Mouse (Mus musculus): ENCODE results near the gene Abtb2. TPM values are rescaled to one million over a fixed set of nuclear protein-coding genes. Genes with fewer than 3 reads are reported as not detected.

Abtb2 gene
- total RNA-seq, 2 experiments from 2014 or later, result 1.7 to 2.0 TPM

DNA sequence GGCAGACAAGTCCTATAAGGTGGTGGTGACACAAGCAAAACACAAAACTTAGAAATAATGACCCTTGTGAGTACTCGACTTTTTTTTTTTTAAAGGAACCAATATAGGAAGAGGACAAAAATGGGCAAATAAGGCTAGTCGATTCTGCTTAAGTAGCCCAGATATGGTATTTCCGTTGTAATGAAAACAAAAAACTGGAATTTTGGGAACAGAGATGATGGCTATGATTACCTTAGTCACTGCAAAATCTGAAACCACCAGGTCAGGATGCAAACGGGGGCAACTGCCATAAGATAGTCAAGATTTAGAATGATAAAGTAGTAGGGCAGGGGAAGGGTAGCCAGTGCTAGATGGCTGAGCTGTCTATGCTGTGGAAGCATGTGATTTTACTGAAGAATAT, 195.9 kb downstream of the Abtb2 start:
- no peak for ATAC-seq (replicated peaks; ENCODE audit: low FRiP score, poor library complexity, severe bottlenecking)

DNA sequence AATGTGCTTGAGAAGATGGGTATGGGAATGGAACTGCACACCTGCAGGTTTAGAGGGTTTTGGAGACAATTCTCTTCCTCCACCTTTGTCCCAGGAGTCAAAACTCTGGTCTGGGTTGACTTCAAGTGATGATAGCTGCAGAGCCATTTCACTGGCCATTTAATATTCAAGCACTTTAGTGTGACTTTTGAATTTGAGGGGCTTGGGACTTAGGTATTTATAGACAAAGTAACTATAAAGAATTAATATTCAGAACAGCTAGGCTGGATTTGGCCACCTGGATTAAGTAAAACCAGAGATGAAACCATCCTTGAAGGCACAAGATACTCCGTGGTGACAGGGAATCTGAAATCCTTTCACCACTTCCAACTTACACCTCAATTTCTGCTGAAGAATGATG, 196.4 kb downstream of the Abtb2 start:
- no peak for ATAC-seq (replicated peaks; ENCODE audit: low FRiP score, poor library complexity, severe bottlenecking)

Other genes with a start within 250 kb of the Abtb2 start
- not detected in 2 replicates for gene Elf5, start 154.6 kb upstream of the Abtb2 start, total RNA-seq (2015; ENCODE audit: low replicate concordance)
- not detected in 2 replicates for gene Elf5, start 154.6 kb upstream of the Abtb2 start, total RNA-seq (2017; ENCODE audit: low replicate concordance)
- 137 and 155 TPM in 2 replicates for gene Cat, start 81.2 kb upstream of the Abtb2 start, total RNA-seq (2015; ENCODE audit: low replicate concordance)
- 40.8 and 55.7 TPM in 2 replicates for gene Cat, start 81.2 kb upstream of the Abtb2 start, total RNA-seq (2017; ENCODE audit: low replicate concordance)
- gene Nat10, start 195.0 kb downstream of the Abtb2 start, total RNA-seq (2015; ENCODE audit: low replicate concordance), result 5.0 and 20.1 TPM in 2 replicates
- 7.1 and 21.6 TPM in 2 replicates for gene Nat10, start 195.0 kb downstream of the Abtb2 start, total RNA-seq (2017; ENCODE audit: low replicate concordance)
- 142 and 231 TPM in 2 replicates for gene Caprin1, start 231.3 kb downstream of the Abtb2 start, total RNA-seq (2015; ENCODE audit: low replicate concordance)
- 206 and 279 TPM in 2 replicates for gene Caprin1, start 231.3 kb downstream of the Abtb2 start, total RNA-seq (2017; ENCODE audit: low replicate concordance)

Data from erythroid progenitor cell, adult 5-6 weeks (primary cell).